Mouse (Mus musculus): ENCODE measurements around the gene Agap1. TPM values are rescaled to one million over a fixed set of nuclear protein-coding genes. Genes with fewer than 3 reads are reported as not detected.

Gene Agap1
- total and polyA plus RNA-seq, 3 experiments = 0.01 TPM; not detected in 2

GRCm38 (mm10) chr1:89786793-89787192, 332.2 kb downstream of the Agap1 start:
- H3K9ac ChIP-seq (ENCODE audit: control insufficient read depth, low read depth, low read length, poor library complexity, severe bottlenecking) = no peak overlapping the region
- no peaks in the 10 kb centered on the region for H3K9me3 ChIP-seq (replicated peaks; ENCODE audit: insufficient read depth, low read length)
- TF ChIP-seq ZC3H11A (IDR thresholded peaks at IDR 0.05; ENCODE audit: low read depth, low read length) = no peak
- no peak for TF ChIP-seq GATA1 (IDR thresholded peaks at IDR 0.05; ENCODE audit: low read depth, low read length)
- TF ChIP-seq NELFE (IDR thresholded peaks at IDR 0.05; ENCODE audit: low read depth, low read length) = no peak
- no peak for TF ChIP-seq KAT2A (conservative IDR thresholded peaks at IDR 0.05; ENCODE audit: low read depth, low read length)
- no peak for TF ChIP-seq BHLHE40 (IDR thresholded peaks at IDR 0.05; ENCODE audit: borderline replicate concordance, low read depth, low read length)
- TF ChIP-seq MXI1 (IDR thresholded peaks at IDR 0.05; ENCODE audit: low read depth, low read length) = no peak
- no peaks in the 10 kb centered on the region for H3K4me1 ChIP-seq (ENCODE audit: control insufficient read depth in 1 of 2, insufficient read depth in 2 of 2, low read length in 2 of 2)
- no peak overlapping the region for H3K27ac ChIP-seq (ENCODE audit: control insufficient read depth, low read depth, low read length)
- DNase-seq (ENCODE audit: low read depth, low spot score) = no peak
- no peaks in the 10 kb centered on the region for H3K27me3 ChIP-seq (ENCODE audit: control insufficient read depth in 1 of 2, insufficient read depth in 2 of 2, low read length in 2 of 2)
- no peak overlapping the region for H3K4me3 ChIP-seq (ENCODE audit: control insufficient read depth in 1 of 2, insufficient read depth in 1 of 2, low read depth in 2 of 2, low read length in 2 of 2)
- H3K36me3 ChIP-seq (ENCODE audit: control insufficient read depth in 1 of 2, insufficient read depth in 2 of 2, low read length in 2 of 2) = no peaks in the 10 kb centered on the region
- no peaks in the 10 kb centered on the region for H3K79me2 ChIP-seq (ENCODE audit: control insufficient read depth, insufficient read depth, low read length, poor library complexity)

DNA sequence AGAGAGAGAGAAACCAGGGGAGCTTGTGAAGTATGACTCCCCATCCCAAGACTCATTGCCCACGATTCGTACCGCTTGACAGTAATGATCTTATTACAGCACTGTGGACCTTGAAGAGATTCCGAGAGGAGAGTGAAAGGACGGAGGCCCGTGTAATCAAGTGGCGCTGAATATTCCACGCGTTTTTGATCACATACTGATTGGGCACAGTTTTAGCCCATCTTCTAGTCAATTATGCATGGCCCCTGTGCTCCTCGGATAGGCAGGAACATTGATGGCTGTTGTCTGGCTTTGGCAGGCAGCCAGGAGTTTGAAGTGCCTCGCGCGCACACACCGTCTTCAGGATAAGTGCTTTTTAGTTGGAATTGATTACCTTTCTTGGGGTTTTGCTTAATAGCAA, 344.1 kb downstream of the Agap1 start:
- no peaks in the 10 kb centered on the region for H3K27me3 ChIP-seq (ENCODE audit: control insufficient read depth in 1 of 2, insufficient read depth in 2 of 2, low read length in 2 of 2)
- H3K4me3 ChIP-seq (ENCODE audit: control insufficient read depth in 1 of 2, insufficient read depth in 1 of 2, low read depth in 2 of 2, low read length in 2 of 2) = no peak overlapping the region
- no peaks in the 10 kb centered on the region for H3K9me3 ChIP-seq (replicated peaks; ENCODE audit: insufficient read depth, low read length)
- no peak overlapping the region for H3K27ac ChIP-seq (ENCODE audit: control insufficient read depth, low read depth, low read length)
- TF ChIP-seq ETS1 (IDR thresholded peaks at IDR 0.05; ENCODE audit: low read depth, low read length) (no peak), CTCF (IDR thresholded peaks at IDR 0.05 in 2 of 3, conservative IDR thresholded peaks at IDR 0.05 in 1 of 3; ENCODE audit: control insufficient read depth in 1 of 3, insufficient read depth in 1 of 3, low read depth in 2 of 3, low read length in 3 of 3, poor library complexity in 1 of 3, severe bottlenecking in 1 of 3) (no peak), MAZ (IDR thresholded peaks at IDR 0.05; ENCODE audit: low read depth, low read length) (no peak), JUND (IDR thresholded peaks at IDR 0.05; ENCODE audit: low read depth, low read length) (no peak), MXI1 (IDR thresholded peaks at IDR 0.05; ENCODE audit: low read depth, low read length) (no peak), UBTF (IDR thresholded peaks at IDR 0.05; ENCODE audit: borderline replicate concordance, insufficient read depth, low read depth, low read length) (no peak), MYB (IDR thresholded peaks at IDR 0.05; ENCODE audit: low read depth, low read length) (no peak)
- H3K79me2 ChIP-seq (ENCODE audit: control insufficient read depth, insufficient read depth, low read length, poor library complexity) = no peaks in the 10 kb centered on the region
- no peak for DNase-seq (ENCODE audit: low read depth, low spot score)
- H3K4me1 ChIP-seq (ENCODE audit: control insufficient read depth in 1 of 2, insufficient read depth in 2 of 2, low read length in 2 of 2) = no peaks in the 10 kb centered on the region
- H3K9ac ChIP-seq (ENCODE audit: control insufficient read depth, low read depth, low read length, poor library complexity, severe bottlenecking) = no peak overlapping the region
- no peaks in the 10 kb centered on the region for H3K36me3 ChIP-seq (ENCODE audit: control insufficient read depth in 1 of 2, insufficient read depth in 2 of 2, low read length in 2 of 2)

- no peaks in the 10 kb centered on the region for H3K27me3 ChIP-seq (ENCODE audit: control insufficient read depth in 1 of 2, insufficient read depth in 2 of 2, low read length in 2 of 2)
- no peaks in the 10 kb centered on the region for H3K9me3 ChIP-seq (replicated peaks; ENCODE audit: insufficient read depth, low read length)
- H3K4me3 ChIP-seq (ENCODE audit: control insufficient read depth in 1 of 2, insufficient read depth in 1 of 2, low read depth in 2 of 2, low read length in 2 of 2) = no peak overlapping the region
- H3K27ac ChIP-seq (ENCODE audit: control insufficient read depth, low read depth, low read length) = no peak overlapping the region
- H3K9ac ChIP-seq (ENCODE audit: control insufficient read depth, low read depth, low read length, poor library complexity, severe bottlenecking) = no peak overlapping the region
- no peaks in the 10 kb centered on the region for H3K79me2 ChIP-seq (ENCODE audit: control insufficient read depth, insufficient read depth, low read length, poor library complexity)
- no peak for DNase-seq (ENCODE audit: low read depth, low spot score)
- H3K36me3 ChIP-seq (ENCODE audit: control insufficient read depth in 1 of 2, insufficient read depth in 2 of 2, low read length in 2 of 2) = no peaks in the 10 kb centered on the region
- H3K4me1 ChIP-seq (ENCODE audit: control insufficient read depth in 1 of 2, insufficient read depth in 2 of 2, low read length in 2 of 2) = no peaks in the 10 kb centered on the region
- no peak for TF ChIP-seq CHD2 (IDR thresholded peaks at IDR 0.05; ENCODE audit: low read length)
- TF ChIP-seq CHD1 (IDR thresholded peaks at IDR 0.05; ENCODE audit: low read depth, low read length) = no peak
- TF ChIP-seq MXI1 (IDR thresholded peaks at IDR 0.05; ENCODE audit: low read depth, low read length) = no peak
- no peak for TF ChIP-seq HCFC1 (IDR thresholded peaks at IDR 0.05; ENCODE audit: low read depth, low read length)
- no peak for TF ChIP-seq RAD21 (IDR thresholded peaks at IDR 0.05; ENCODE audit: low read depth, low read length)
- no peak for TF ChIP-seq USF2 (IDR thresholded peaks at IDR 0.05; ENCODE audit: borderline replicate concordance in 1 of 2, insufficient read depth in 1 of 2, low read depth in 1 of 2, low read length in 2 of 2)
- TF ChIP-seq MAX (IDR thresholded peaks at IDR 0.05; ENCODE audit: low read length) = no peak
- no peak for TF ChIP-seq TBP (IDR thresholded peaks at IDR 0.05; ENCODE audit: low read depth, low read length)
- no peak for TF ChIP-seq MAFK (IDR thresholded peaks at IDR 0.05; ENCODE audit: borderline replicate concordance, low read depth, low read length)
- no peak for TF ChIP-seq POLR2AphosphoS5 (IDR thresholded peaks at IDR 0.05; ENCODE audit: borderline replicate concordance, low read depth, low read length)
- TF ChIP-seq CTCF (IDR thresholded peaks at IDR 0.05 in 2 of 3, conservative IDR thresholded peaks at IDR 0.05 in 1 of 3; ENCODE audit: control insufficient read depth in 1 of 3, insufficient read depth in 1 of 3, low read depth in 2 of 3, low read length in 3 of 3, poor library complexity in 1 of 3, severe bottlenecking in 1 of 3) = no peak
- no peak for TF ChIP-seq SMC3 (IDR thresholded peaks at IDR 0.05; ENCODE audit: low read depth, low read length)
- TF ChIP-seq BHLHE40 (IDR thresholded peaks at IDR 0.05; ENCODE audit: borderline replicate concordance, low read depth, low read length) = no peak
- TF ChIP-seq ZNF384 (IDR thresholded peaks at IDR 0.05; ENCODE audit: low read depth, low read length) = no peak
- no peak for TF ChIP-seq SIN3A (IDR thresholded peaks at IDR 0.05; ENCODE audit: low read length)
- TF ChIP-seq ZKSCAN1 (IDR thresholded peaks at IDR 0.05; ENCODE audit: low read depth, low read length) = no peak
These were observed 346.9 kb downstream of the Agap1 start for GRCm38 (mm10) chr1:89801506-89801905.

Measured in MEL (cell line).